Mouse (Mus musculus) heart, adult 2 months (tissue): ENCODE data around the gene Tap2.

ENCODE experiments used
- CTCF ChIP-seq: fragments of 200-600 bp; IDR thresholded peaks from 2 replicates; pipeline ENCODE4 v1.8.1; 2022; ENCODE audit warnings: antibody characterized with exemption, mild to moderate bottlenecking, moderate library complexity
- EP300 ChIP-seq: fragments of 200-500 bp; IDR thresholded peaks from 2 replicates; pipeline ENCODE4 v1.6.1; 2011; ENCODE audit warnings: low read depth, low read length, control low read depth; ENCODE audit not compliant: insufficient read depth
- POLR2A ChIP-seq: fragments of 200-500 bp; IDR thresholded peaks from 2 replicates; pipeline ENCODE4 v1.6.1; 2011; ENCODE audit warnings: mild to moderate bottlenecking, low read depth, low read length, control low read depth; ENCODE audit not compliant: insufficient read depth

DNA sequence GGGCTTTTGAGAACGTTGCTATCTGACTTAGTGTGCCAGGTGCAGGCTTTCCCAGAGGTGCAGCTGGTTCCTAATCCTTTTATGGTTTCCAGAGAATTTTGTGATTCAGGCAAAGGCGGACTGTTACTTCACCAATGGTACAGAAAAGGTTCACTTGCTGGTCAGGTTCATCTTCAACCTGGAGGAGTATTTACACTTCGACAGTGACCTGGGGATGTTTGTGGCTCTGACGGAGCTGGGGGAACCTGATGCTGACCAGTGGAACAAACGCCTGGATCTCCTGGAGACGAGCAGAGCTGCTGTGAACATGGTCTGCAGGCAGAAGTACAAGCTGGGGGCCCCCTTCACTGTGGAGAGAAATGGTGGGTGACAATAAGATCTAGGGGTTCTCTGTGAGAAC, 37.6 kb downstream of the Tap2 start:
- TF ChIP-seq EP300 (no peak), CTCF (no peak), POLR2A (no peak)
